Mouse (Mus musculus) megakaryocyte, adult 5-6 weeks (primary cell): ENCODE data around the gene Srpk2. TPM values are rescaled to one million over a fixed set of nuclear protein-coding genes. Genes with fewer than 3 reads are reported as not detected.
A peak's percentile ranks its signal among the peaks of the same experiment; 100 is the strongest.
"Not testable (repeated sequence)": the region's sequence is repeated elsewhere in the genome, so short reads cannot be mapped to it uniquely, and the experiment has no call there.

Experiments
- ATAC-seq: 2 replicates; pipeline ENCODE4 v1.8.0; 2016; ENCODE audit warnings: mild to moderate bottlenecking, inconsistent platforms; ENCODE audit not compliant: poor library complexity, severe bottlenecking
- total RNA-seq, 2 experiments: library from RNA; stranded (forward) in 1 of 2; stranded (reverse) in 1 of 2; fragments of 153-499, 151-499 nt in 1 of 2; fragments of 221-1000, 200-1000 nt in 1 of 2; gene quantifications; 2 replicates each; pipeline versions ENCODE4 v1.2.3 to v1.2.4; 2015 to 2017

The Srpk2 gene
- total RNA-seq, 2 experiments from 2014 or later = 42.0 to 52.8 TPM

- ATAC-seq = peak; percentile 84
These were observed 67.9 kb downstream of the Srpk2 start for GRCm38 (mm10) chr5:23616270-23617103.

GRCm38 (mm10) chr5:23615586-23616269 is 68.7 kb downstream of the Srpk2 start:
- ATAC-seq = peak; percentile 21; the same call in 1 of the 2 replicates

GRCm38 (mm10) chr5:23612856-23613255 is 71.6 kb downstream of the Srpk2 start:
- ATAC-seq = peak; percentile 69

GRCm38 (mm10) chr5:23604036-23604705 is 80.2 kb downstream of the Srpk2 start:
- peak; percentile 88 for ATAC-seq

GRCm38 (mm10) chr5:23599750-23600537 is 84.5 kb downstream of the Srpk2 start:
- no peak for ATAC-seq

- no peak for ATAC-seq
These were observed 85.2 kb downstream of the Srpk2 start for GRCm38 (mm10) chr5:23599171-23599570.

- no peak for ATAC-seq
These were observed 85.9 kb downstream of the Srpk2 start for GRCm38 (mm10) chr5:23598491-23598890.

GRCm38 (mm10) chr5:23597999-23598398 is 86.4 kb downstream of the Srpk2 start:
- peak; percentile 99 for ATAC-seq

GRCm38 (mm10) chr5:23597260-23597864 is 87.1 kb downstream of the Srpk2 start:
- no peak for ATAC-seq

- ATAC-seq = peak; percentile 70
These were observed 88.0 kb downstream of the Srpk2 start for GRCm38 (mm10) chr5:23596326-23596965.

- ATAC-seq = not testable (repeated sequence)
These were observed 94.1 kb downstream of the Srpk2 start for GRCm38 (mm10) chr5:23590298-23590697.

- no peak for ATAC-seq
These were observed 96.8 kb downstream of the Srpk2 start for GRCm38 (mm10) chr5:23587614-23588013.

GRCm38 (mm10) chr5:23586531-23587453 is 97.6 kb downstream of the Srpk2 start:
- ATAC-seq = peak; percentile 95

GRCm38 (mm10) chr5:23581484-23582060 is 102.8 kb downstream of the Srpk2 start:
- no peak for ATAC-seq

- ATAC-seq = no peak
These were observed 105.1 kb downstream of the Srpk2 start for GRCm38 (mm10) chr5:23579120-23579880.

- ATAC-seq = no peak
These were observed 106.0 kb downstream of the Srpk2 start for GRCm38 (mm10) chr5:23578322-23578957.

- no peak for ATAC-seq
These were observed 106.6 kb downstream of the Srpk2 start for GRCm38 (mm10) chr5:23577847-23578246.
